Mouse (Mus musculus) neural tube, embryonic 11.5 days (tissue): ENCODE results near the gene Adora1. TPM values are rescaled to one million over a fixed set of nuclear protein-coding genes. Genes with fewer than 3 reads are reported as not detected.

ENCODE experiments used
- ATAC-seq: fragments of 200-750 bp; cut with Nextera tagmentation; 2 replicates; pipeline ENCODE4 v1.8.0; 2017; ENCODE audit warnings: moderate number of reproducible peaks, mild to moderate bottlenecking, moderate TSS enrichment, moderate library complexity; ENCODE audit not compliant: insufficient read depth, low FRiP score, low TSS enrichment
- DNase-seq: peaks from one replicate; pipeline ENCODE4 v3.0.0-alpha.2; 2015; ENCODE audit warnings: low spot score
- H3K27ac ChIP-seq: fragments of 300-500 bp; sonication (generic); 2 replicates; pipeline ENCODE4 v1.5.1; 2014; ENCODE audit warnings: low read depth, mild to moderate bottlenecking, low read length
- H3K27me3 ChIP-seq: fragments of 300-500 bp; sonication (generic); 2 replicates; pipeline ENCODE4 v1.6.1; 2014; ENCODE audit warnings: mild to moderate bottlenecking, low read length, mixed read lengths; ENCODE audit not compliant: control insufficient read depth, insufficient read depth
- H3K36me3 ChIP-seq: fragments of 300-500 bp; sonication (generic); 2 replicates; pipeline ENCODE4 v1.6.1; 2014; ENCODE audit warnings: mild to moderate bottlenecking, low read length, moderate library complexity, mixed read lengths; ENCODE audit not compliant: control insufficient read depth, insufficient read depth
- H3K4me1 ChIP-seq: fragments of 300-500 bp; sonication (generic); 2 replicates; pipeline ENCODE4 v1.6.1; 2014; ENCODE audit warnings: low read length, mixed read lengths; ENCODE audit not compliant: control insufficient read depth, insufficient read depth
- H3K4me2 ChIP-seq: fragments of 300-500 bp; sonication (generic); 2 replicates; pipeline ENCODE4 v1.6.1; 2014; ENCODE audit warnings: low read depth, mild to moderate bottlenecking, moderate library complexity
- H3K4me3 ChIP-seq: fragments of 300-500 bp; sonication (generic); 2 replicates; pipeline ENCODE4 v1.5.1; 2014; ENCODE audit warnings: low read depth, low read length
- H3K9ac ChIP-seq: fragments of 300-500 bp; sonication (generic); 2 replicates; pipeline ENCODE4 v1.6.1; 2014; ENCODE audit warnings: mild to moderate bottlenecking, low read length
- H3K9me3 ChIP-seq: fragments of 300-500 bp; sonication (generic); 2 replicates; pipeline ENCODE4 v1.6.1; 2016; ENCODE audit warnings: low read length; ENCODE audit not compliant: control insufficient read depth
- WGBS: fragments of 180-500 bp; shearing (Covaris S2); extraction: QIAGEN DNeasy Blood & Tissue Kit; methylation state at CpG from one replicate; pipeline ENCODE4 v1.1.7; 2014; 5-methylcytosine and 5-hydroxymethylcytosine counted together
- polyA plus RNA-seq: library from polyadenylated mRNA; unstranded; fragments of >200 nt; fragmentation: Nextera tagmentation; extraction: Ambion mirVana; gene quantifications from 2 replicates; pipeline ENCODE4 v1.2.1, GENCODE M21; 2014

Gene Adora1
- polyA plus RNA-seq, 1 experiment from 2014 or later, result 1.4 TPM

GRCm38 (mm10) chr1:134188989-134189729 lies 46.1 kb downstream of the Adora1 start:
- Histone ChIP-seq H3K27me3 (no peaks in the 10 kb centered on the region), H3K36me3 (no peaks in the 10 kb centered on the region), H3K4me1 (peaks cover 10% of the 10 kb centered on the region; the same call in 1 of the 2 replicates), H3K4me2 (no peak overlapping the region), H3K9me3 (no peaks in the 10 kb centered on the region), H3K27ac (no peak overlapping the region), H3K4me3 (no peak overlapping the region), H3K9ac (no peak overlapping the region)
- ATAC-seq (no peak), DNase-seq (no peak)
- WGBS, result 27% methylated on average over 12 of the region's 12 CpGs

- DNase-seq (no peak), ATAC-seq (no peak)
- H3K4me3 ChIP-seq, result no peak overlapping the region
- no peak overlapping the region for H3K9ac ChIP-seq
- H3K4me1 ChIP-seq, result peaks cover 9% of the 10 kb centered on the region; the same call in 1 of the 2 replicates
- H3K27me3 ChIP-seq, result no peaks in the 10 kb centered on the region
- H3K36me3 ChIP-seq, result no peaks in the 10 kb centered on the region
- H3K9me3 ChIP-seq, result no peaks in the 10 kb centered on the region
- 87% methylated on average over 5 of the region's 5 CpGs for WGBS
- no peak overlapping the region for H3K27ac ChIP-seq
- H3K4me2 ChIP-seq, result no peak overlapping the region
These were observed 47.0 kb downstream of the Adora1 start for GRCm38 (mm10) chr1:134188217-134188616.

- DNase-seq (no peak), ATAC-seq (no peak)
- no peak overlapping the region for H3K4me3 ChIP-seq
- WGBS, result 89% methylated on average over 4 of the region's 4 CpGs
- H3K27ac ChIP-seq, result no peak overlapping the region
- no peaks in the 10 kb centered on the region for H3K9me3 ChIP-seq
- no peak overlapping the region for H3K4me2 ChIP-seq
- no peaks in the 10 kb centered on the region for H3K27me3 ChIP-seq
- H3K4me1 ChIP-seq, result peaks cover 4% of the 10 kb centered on the region; the same call in 1 of the 2 replicates
- no peaks in the 10 kb centered on the region for H3K36me3 ChIP-seq
- no peak overlapping the region for H3K9ac ChIP-seq
These were observed 51.1 kb downstream of the Adora1 start for GRCm38 (mm10) chr1:134184089-134184488.

DNA sequence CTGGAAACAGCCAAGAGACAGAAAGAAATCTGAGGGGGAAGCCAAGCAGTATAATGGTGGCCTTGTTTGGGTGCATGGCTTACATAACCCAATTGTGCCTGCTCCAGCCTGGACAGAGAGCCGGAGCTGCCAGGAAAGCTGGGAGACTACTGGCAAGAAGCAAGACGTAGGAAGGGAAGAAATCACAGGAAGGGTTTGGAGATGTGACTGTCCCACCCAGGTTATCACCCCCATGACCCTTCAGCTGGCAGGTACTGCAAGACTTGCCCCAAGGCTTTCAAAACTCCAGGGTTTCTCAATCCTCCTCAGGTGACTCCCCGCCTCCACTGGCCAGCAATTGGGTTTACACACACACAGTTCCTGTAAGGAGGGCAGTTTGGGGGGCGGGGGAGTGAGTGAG lies 53.2 kb downstream of the Adora1 start, which contains the start of gene Chil1:
Chil1 (plus strand) TSS at position 152 of the 400 bp plus-strand sequence.
- no peaks in the 10 kb centered on the region for H3K36me3 ChIP-seq
- H3K4me2 ChIP-seq, result no peak within 1 kb of the TSS
- no peak within 1 kb of the TSS for H3K9ac ChIP-seq
- H3K9me3 ChIP-seq, result no peaks in the 10 kb centered on the region
- H3K27me3 ChIP-seq, result no peaks in the 10 kb centered on the region
- H3K27ac ChIP-seq, result no peak within 1 kb of the TSS
- DNase-seq (no peak), ATAC-seq (no peak)
- no peak within 1 kb of the TSS for H3K4me3 ChIP-seq
- H3K4me1 ChIP-seq, result no peaks in the 10 kb centered on the region
- 64% methylated on average over 4 of the region's 4 CpGs for WGBS

DNA sequence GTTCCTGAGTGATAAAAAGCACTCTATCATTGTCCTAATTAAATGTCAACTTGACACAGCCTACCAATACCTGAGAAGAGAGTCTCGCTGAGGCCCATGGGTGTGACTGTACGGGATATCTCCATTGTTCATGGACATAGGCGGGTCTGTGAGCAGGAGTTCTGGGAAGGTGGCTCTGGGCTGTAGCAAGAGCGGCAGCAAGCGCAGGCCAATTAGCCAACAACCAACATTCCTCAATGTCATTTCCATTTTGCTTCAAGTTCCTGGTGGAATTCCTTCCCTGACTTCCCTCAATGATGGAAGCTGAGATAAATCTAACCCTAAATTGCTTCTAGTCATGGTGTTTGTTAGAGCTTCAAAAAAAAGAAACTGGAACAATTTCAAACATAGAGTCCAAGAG lies 57.3 kb downstream of the Adora1 start:
- Histone ChIP-seq H3K4me1 (no peaks in the 10 kb centered on the region), H3K9me3 (no peaks in the 10 kb centered on the region), H3K4me2 (no peak overlapping the region), H3K27me3 (no peaks in the 10 kb centered on the region), H3K36me3 (no peaks in the 10 kb centered on the region), H3K9ac (no peak overlapping the region), H3K4me3 (no peak overlapping the region), H3K27ac (no peak overlapping the region)
- DNase-seq, result no peak
- WGBS, result 87% methylated on average over 5 of the region's 5 CpGs
- no peak for ATAC-seq

GRCm38 (mm10) chr1:134173081-134173480 lies 62.1 kb downstream of the Adora1 start:
- H3K9ac ChIP-seq, result no peak overlapping the region
- H3K27me3 ChIP-seq, result no peaks in the 10 kb centered on the region
- H3K4me3 ChIP-seq, result no peak overlapping the region
- no peak for DNase-seq
- 79% methylated on average over 7 of the region's 7 CpGs for WGBS
- ATAC-seq, result no peak
- no peaks in the 10 kb centered on the region for H3K9me3 ChIP-seq
- no peak overlapping the region for H3K4me2 ChIP-seq
- no peaks in the 10 kb centered on the region for H3K36me3 ChIP-seq
- no peak overlapping the region for H3K27ac ChIP-seq
- H3K4me1 ChIP-seq, result no peaks in the 10 kb centered on the region

DNA sequence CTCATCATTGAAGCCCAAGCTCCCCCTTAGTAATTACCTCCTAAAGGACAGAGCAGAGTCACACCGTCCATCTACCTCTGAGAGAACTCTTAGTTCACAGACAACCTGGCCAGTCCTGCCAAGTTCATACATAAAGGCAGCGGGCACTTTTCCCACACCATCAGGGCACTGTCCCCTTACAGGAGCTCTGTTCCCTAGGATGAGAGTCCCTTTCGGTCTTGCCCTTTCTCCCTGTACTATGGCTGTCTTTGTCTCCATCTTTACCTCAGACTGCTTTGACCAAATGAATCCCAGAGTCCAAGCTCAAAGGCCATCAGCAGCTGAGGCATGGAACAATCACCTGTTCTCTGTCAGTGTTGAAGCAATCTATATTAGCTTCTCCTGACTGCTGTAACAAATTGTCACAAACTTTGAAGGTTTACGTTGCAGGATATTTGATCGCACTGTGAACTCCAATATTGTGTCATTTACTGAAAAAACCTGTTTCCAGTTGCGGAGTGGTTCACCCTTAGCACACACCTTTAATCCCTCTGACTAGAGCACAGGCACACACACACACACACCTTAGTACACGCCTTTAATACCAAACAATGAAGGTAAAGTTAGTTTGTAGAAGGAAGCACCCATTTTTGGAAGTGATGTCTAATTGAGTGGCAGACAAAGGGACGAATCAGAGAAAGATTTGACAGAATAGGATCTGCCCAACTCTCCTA lies 66.1 kb downstream of the Adora1 start:
- no peak overlapping the region for H3K27ac ChIP-seq
- H3K9me3 ChIP-seq, result no peaks in the 10 kb centered on the region
- ATAC-seq (no peak), DNase-seq (no peak)
- H3K4me2 ChIP-seq, result no peak overlapping the region
- 87% methylated on average over 8 of the region's 8 CpGs for WGBS
- no peaks in the 10 kb centered on the region for H3K36me3 ChIP-seq
- no peaks in the 10 kb centered on the region for H3K4me1 ChIP-seq
- H3K27me3 ChIP-seq, result no peaks in the 10 kb centered on the region
- no peak overlapping the region for H3K9ac ChIP-seq
- H3K4me3 ChIP-seq, result no peak overlapping the region

- no peaks in the 10 kb centered on the region for H3K27me3 ChIP-seq
- no peak for ATAC-seq
- 94% methylated on average over 3 of the region's 3 CpGs for WGBS
- H3K4me2 ChIP-seq, result no peak overlapping the region
- no peak overlapping the region for H3K4me3 ChIP-seq
- H3K9me3 ChIP-seq, result no peaks in the 10 kb centered on the region
- H3K27ac ChIP-seq, result no peak overlapping the region
- H3K36me3 ChIP-seq, result no peaks in the 10 kb centered on the region
- no peak overlapping the region for H3K9ac ChIP-seq
- no peak for DNase-seq
- H3K4me1 ChIP-seq, result no peaks in the 10 kb centered on the region
These were observed 66.7 kb downstream of the Adora1 start for GRCm38 (mm10) chr1:134168567-134168966.
